Mouse (Mus musculus) ES-E14 (cell line): Measurements from ENCODE around the gene Olfr628. TPM values are rescaled to one million over a fixed set of nuclear protein-coding genes. Genes with fewer than 3 reads are reported as not detected.
"Not testable (repeated sequence)": the region's sequence is repeated elsewhere in the genome, so short reads cannot be mapped to it uniquely, and the experiment has no call there.

ENCODE experiments used
- DNase-seq: peaks from one replicate; pipeline ENCODE4 v3.0.0-alpha.2; 2013; ENCODE audit warnings: low read depth, low spot score
- H3K27ac ChIP-seq: 2 replicates; pipeline ENCODE4 v1.5.1; 2012; ENCODE audit warnings: low read depth, mild to moderate bottlenecking, low read length, moderate library complexity, mixed read lengths; ENCODE audit not compliant: poor library complexity, insufficient read depth, severe bottlenecking
- H3K36me3 ChIP-seq: 2 replicates; pipeline ENCODE4 v1.6.1; 2012; ENCODE audit warnings: mild to moderate bottlenecking, low read length, moderate library complexity, mixed read lengths; ENCODE audit not compliant: control insufficient read depth, poor library complexity, insufficient read depth, severe bottlenecking
- H3K4me1 ChIP-seq, 2 experiments: fragments of 150-350 bp in 1 of 2; sonication (generic) in 1 of 2; 2 replicates each; pipeline ENCODE4 v1.6.1; 2012; ENCODE audit warnings: low read length in 2 of 2, mild to moderate bottlenecking in 1 of 2, mixed read lengths in 1 of 2; ENCODE audit not compliant: control insufficient read depth in 2 of 2, insufficient read depth in 2 of 2, poor library complexity in 1 of 2
- H3K4me3 ChIP-seq, 2 experiments: fragments of 150-350 bp in 1 of 2; sonication (generic) in 1 of 2; 2 replicates each; pipeline ENCODE4 v1.5.1; 2012; ENCODE audit warnings: low read length in 2 of 2, low read depth in 1 of 2, mild to moderate bottlenecking in 1 of 2, mixed read lengths in 1 of 2; ENCODE audit not compliant: insufficient read depth in 1 of 2, poor library complexity in 1 of 2, severe bottlenecking in 1 of 2
- H3K9ac ChIP-seq: 2 replicates; pipeline ENCODE4 v1.6.1; 2012; ENCODE audit warnings: low read depth, mild to moderate bottlenecking, low read length, mixed read lengths; ENCODE audit not compliant: poor library complexity, insufficient read depth, severe bottlenecking
- H3K9me3 ChIP-seq: fragments of 150-350 bp; sonication (generic); 2 replicates; pipeline ENCODE4 v1.6.1; 2012; ENCODE audit warnings: low read depth, mild to moderate bottlenecking, low read length; ENCODE audit not compliant: control insufficient read depth, insufficient read depth
- CHD2 ChIP-seq: IDR thresholded peaks from 2 replicates; pipeline ENCODE4 v1.6.1; 2014; ENCODE audit warnings: mild to moderate bottlenecking, low read depth, low read length, inconsistent platforms
- HCFC1 ChIP-seq: IDR thresholded peaks from 2 replicates; pipeline ENCODE4 v1.6.1; 2012; ENCODE audit warnings: low read length, inconsistent platforms, borderline replicate concordance; ENCODE audit not compliant: insufficient read depth
- MAFK ChIP-seq: IDR thresholded peaks from 2 replicates; pipeline ENCODE4 v1.6.1; 2014; ENCODE audit warnings: mild to moderate bottlenecking, low read depth, low read length, inconsistent platforms; ENCODE audit not compliant: insufficient read depth
- ZC3H11A ChIP-seq: IDR thresholded peaks from 2 replicates; pipeline ENCODE4 v1.6.1; 2012; ENCODE audit warnings: low read depth, mild to moderate bottlenecking, inconsistent platforms, low read length, borderline replicate concordance
- ZNF384 ChIP-seq: IDR thresholded peaks from 2 replicates; pipeline ENCODE4 v1.6.1; 2012; ENCODE audit warnings: low read depth, low read length, inconsistent platforms
- in situ Hi-C, 2 experiments: fragments of 600-800 bp; cut with MboI; formaldehyde crosslinking; loops; one replicate each; pipeline ENCODE4 v1.15.1; 2025; ENCODE audit warnings: low sequenced_read_pairs in 2 of 2, inconsistent platforms in 1 of 2; ENCODE audit not compliant: unreplicated experiment in 2 of 2
- total RNA-seq: library from RNA; depleted of rRNA; stranded (reverse); fragments of 300-350 nt; gene quantifications from 2 replicates; pipeline ENCODE4 v1.2.3, GENCODE M21; 2012

The Olfr628 gene
- total RNA-seq, 1 experiment, result not detected

- H3K4me3 ChIP-seq, result no peak within 1 kb of the TSS
- no peaks in the 10 kb centered on the region for H3K9me3 ChIP-seq
- DNase-seq, result no peak
- in situ Hi-C loops, result no loop called here
- TF ChIP-seq MAFK (no peak), ZNF384 (no peak), ZC3H11A (no peak), HCFC1 (no peak), CHD2 (no peak)
- no peak within 1 kb of the TSS for H3K9ac ChIP-seq
- no peaks in the 10 kb centered on the region for H3K4me1 ChIP-seq
- H3K36me3 ChIP-seq, result no peaks in the 10 kb centered on the region
- H3K27ac ChIP-seq, result no peak within 1 kb of the TSS
These were observed 14.7 kb downstream of the Olfr628 start, which contains the start of gene Olfr629 for GRCm38 (mm10) chr7:103744843-103745242. Gene Olfr629, minus strand, starts transcription at chr7:103744943.

DNA sequence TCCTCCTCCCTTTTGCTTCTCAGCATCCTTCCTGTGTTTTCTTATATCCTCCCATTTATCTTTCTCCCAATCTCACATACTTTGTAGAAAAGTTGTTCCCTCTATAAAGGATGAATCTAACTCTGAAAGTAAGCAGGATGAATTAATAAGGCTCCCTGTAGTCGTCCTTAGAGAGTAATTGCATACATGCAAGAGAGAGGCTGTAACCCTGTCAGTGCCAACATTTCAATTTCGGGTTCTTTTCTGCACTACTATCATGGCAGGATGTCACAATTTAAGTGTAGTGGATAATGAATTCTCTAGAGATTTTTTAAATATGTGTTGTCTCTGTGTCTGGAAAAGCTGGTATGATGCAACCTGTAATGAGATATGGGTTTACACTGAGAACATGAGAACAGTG is 27.1 kb downstream of the Olfr628 start, which contains the start of gene Olfr630:
Gene Olfr630, minus strand, starts transcription at position 101 of the 400 bp plus-strand sequence.
- DNase-seq, result no peak
- Histone ChIP-seq H3K4me3 (no peak within 1 kb of the TSS), H3K36me3 (no peaks in the 10 kb centered on the region), H3K9ac (no peak within 1 kb of the TSS), H3K4me1 (no peaks in the 10 kb centered on the region), H3K9me3 (no peaks in the 10 kb centered on the region), H3K27ac (no peak within 1 kb of the TSS)
- TF ChIP-seq CHD2 (no peak), ZNF384 (no peak), MAFK (no peak), ZC3H11A (no peak), HCFC1 (no peak)
- in situ Hi-C loops, result no loop called here

DNA sequence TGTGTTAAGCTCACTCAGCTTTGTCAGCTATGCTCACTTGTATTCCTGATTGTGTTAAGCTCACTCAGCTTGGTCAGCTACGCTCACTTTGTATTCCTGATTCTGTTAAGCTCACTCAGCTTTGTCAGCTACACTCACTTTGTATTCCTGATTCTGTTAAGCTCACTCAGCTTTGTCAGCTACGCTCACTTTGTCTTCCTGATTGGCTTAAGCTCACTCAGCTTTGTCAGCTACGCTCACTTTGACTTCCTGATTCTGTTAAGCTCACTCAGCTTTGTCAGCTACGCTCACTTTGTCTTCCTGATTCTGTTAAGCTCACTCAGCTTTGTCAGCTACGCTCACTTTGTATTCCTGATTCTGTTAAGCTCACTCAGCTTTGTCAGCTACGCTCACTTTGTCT is 32.0 kb downstream of the Olfr628 start:
- in situ Hi-C loops, H3K4me1 ChIP-seq, H3K27ac ChIP-seq, H3K4me3 ChIP-seq, H3K36me3 ChIP-seq, DNase-seq, H3K9ac ChIP-seq, H3K9me3 ChIP-seq: not testable (repeated sequence)

DNA sequence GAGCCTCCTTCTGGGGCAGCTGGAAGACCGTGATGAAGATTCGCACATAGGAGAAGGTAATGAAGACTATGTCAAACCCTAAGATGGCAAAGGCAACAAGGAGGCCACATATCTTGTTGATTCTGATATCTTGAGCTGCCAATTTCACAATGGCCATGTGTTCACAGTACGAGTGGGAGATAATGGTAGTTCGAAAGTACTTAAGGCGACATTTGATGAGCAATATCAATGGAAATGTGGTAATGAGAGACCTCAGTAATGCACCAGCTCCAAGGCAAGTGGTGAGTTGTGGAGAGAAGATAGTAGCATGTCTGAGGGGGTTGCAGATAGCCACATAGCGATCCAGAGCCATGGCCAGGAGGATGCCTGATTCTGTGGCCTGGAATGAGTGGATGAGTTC is 37.5 kb downstream of the Olfr628 start:
- H3K9ac ChIP-seq, in situ Hi-C loops, H3K36me3 ChIP-seq, DNase-seq, H3K4me3 ChIP-seq, H3K4me1 ChIP-seq, H3K27ac ChIP-seq, H3K9me3 ChIP-seq: not testable (repeated sequence)

GRCm38 (mm10) chr7:103771494-103771893 is 41.3 kb downstream of the Olfr628 start, which contains the start of gene Olfr69:
Gene Olfr69, minus strand, starts transcription at chr7:103771594.
- no peaks in the 10 kb centered on the region for H3K4me1 ChIP-seq
- H3K27ac ChIP-seq, result no peak within 1 kb of the TSS
- in situ Hi-C loops, result no loop called here
- H3K36me3 ChIP-seq, result no peaks in the 10 kb centered on the region
- no peaks in the 10 kb centered on the region for H3K9me3 ChIP-seq
- H3K9ac ChIP-seq, result no peak within 1 kb of the TSS
- no peak for DNase-seq
- H3K4me3 ChIP-seq, result no peak within 1 kb of the TSS
- TF ChIP-seq ZC3H11A, result no peak
- no peak for TF ChIP-seq ZNF384
- TF ChIP-seq MAFK, result no peak
- TF ChIP-seq HCFC1, result no peak
- TF ChIP-seq CHD2, result no peak

DNA sequence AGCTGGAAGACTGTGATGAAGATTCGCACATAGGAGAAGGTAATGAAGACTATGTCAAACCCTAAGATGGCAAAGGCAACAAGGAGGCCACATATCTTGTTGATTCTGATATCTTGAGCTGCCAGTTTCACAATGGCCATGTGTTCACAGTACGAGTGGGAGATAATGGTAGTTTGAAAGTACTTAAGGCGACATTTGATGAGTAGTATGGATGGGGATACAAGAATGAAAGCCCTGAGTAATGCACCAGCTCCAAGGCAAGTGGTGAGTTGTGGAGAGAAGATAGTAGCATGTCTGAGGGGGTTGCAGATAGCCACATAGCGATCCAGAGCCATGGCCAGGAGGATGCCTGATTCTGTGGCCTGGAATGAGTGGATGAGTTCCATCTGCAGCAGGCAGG is 47.5 kb downstream of the Olfr628 start:
- in situ Hi-C loops, H3K9me3 ChIP-seq, DNase-seq, H3K4me3 ChIP-seq, H3K9ac ChIP-seq, H3K36me3 ChIP-seq, H3K27ac ChIP-seq, H3K4me1 ChIP-seq: not testable (repeated sequence)
